Mouse (Mus musculus) stomach, embryonic 16.5 days (tissue): ENCODE measurements around the gene March9. TPM values are rescaled to one million over a fixed set of nuclear protein-coding genes. Genes with fewer than 3 reads are reported as not detected.
A peak's percentile ranks its signal among the peaks of the same experiment; 100 is the strongest.
"Not testable (repeated sequence)": the region's sequence is repeated elsewhere in the genome, so short reads cannot be mapped to it uniquely, and the experiment has no call there.

Experiments used
- ATAC-seq: fragments of 200-750 bp; cut with Nextera tagmentation; 2 replicates; pipeline ENCODE4 v1.8.0; 2017; ENCODE audit warnings: moderate number of reproducible peaks, moderate TSS enrichment; ENCODE audit not compliant: insufficient read depth, low FRiP score
- H3K27ac ChIP-seq: fragments of 300-500 bp; sonication (generic); 2 replicates; pipeline ENCODE4 v1.5.1; 2014; ENCODE audit warnings: low read length
- H3K27me3 ChIP-seq: fragments of 300-500 bp; sonication (generic); 2 replicates; pipeline ENCODE4 v1.6.1; 2014; ENCODE audit warnings: low read length, control low read depth, mixed read lengths; ENCODE audit not compliant: control insufficient read depth, insufficient read depth
- H3K36me3 ChIP-seq: fragments of 300-500 bp; sonication (generic); 2 replicates; pipeline ENCODE4 v1.6.1; 2014; ENCODE audit warnings: low read length; ENCODE audit not compliant: control insufficient read depth, insufficient read depth
- H3K4me1 ChIP-seq: fragments of 300-500 bp; sonication (generic); 2 replicates; pipeline ENCODE4 v1.6.1; 2014; ENCODE audit warnings: low read length, control low read depth, mixed read lengths; ENCODE audit not compliant: control insufficient read depth, insufficient read depth
- H3K4me2 ChIP-seq: fragments of 300-500 bp; sonication (generic); 2 replicates; pipeline ENCODE4 v1.6.1; 2014; ENCODE audit warnings: low read depth, low read length, mixed read lengths
- H3K4me3 ChIP-seq: fragments of 300-500 bp; sonication (generic); replicated peaks from 2 replicates; pipeline ENCODE4 v1.5.1; 2014; ENCODE audit warnings: mild to moderate bottlenecking, low read length
- H3K9ac ChIP-seq: fragments of 300-500 bp; sonication (generic); 2 replicates; pipeline ENCODE4 v1.6.1; 2014; ENCODE audit warnings: low read length
- H3K9me3 ChIP-seq: fragments of 300-500 bp; sonication (generic); replicated peaks from 2 replicates; pipeline ENCODE4 v1.6.1; 2016; ENCODE audit warnings: low read length, control low read depth; ENCODE audit not compliant: control insufficient read depth
- WGBS: fragments of 180-500 bp; shearing (Covaris S2); extraction: QIAGEN DNeasy Blood & Tissue Kit; methylation state at CpG from one replicate; pipeline ENCODE4 v1.1.7; 2014; 5-methylcytosine and 5-hydroxymethylcytosine counted together
- polyA plus RNA-seq: library from polyadenylated mRNA; unstranded; fragments of >200 nt; fragmentation: Nextera tagmentation; extraction: Ambion mirVana; gene quantifications from 2 replicates; pipeline ENCODE4 v1.2.1, GENCODE M21; 2015

March9 gene
- polyA plus RNA-seq, 1 experiment from 2014 or later: 0.72 TPM

DNA sequence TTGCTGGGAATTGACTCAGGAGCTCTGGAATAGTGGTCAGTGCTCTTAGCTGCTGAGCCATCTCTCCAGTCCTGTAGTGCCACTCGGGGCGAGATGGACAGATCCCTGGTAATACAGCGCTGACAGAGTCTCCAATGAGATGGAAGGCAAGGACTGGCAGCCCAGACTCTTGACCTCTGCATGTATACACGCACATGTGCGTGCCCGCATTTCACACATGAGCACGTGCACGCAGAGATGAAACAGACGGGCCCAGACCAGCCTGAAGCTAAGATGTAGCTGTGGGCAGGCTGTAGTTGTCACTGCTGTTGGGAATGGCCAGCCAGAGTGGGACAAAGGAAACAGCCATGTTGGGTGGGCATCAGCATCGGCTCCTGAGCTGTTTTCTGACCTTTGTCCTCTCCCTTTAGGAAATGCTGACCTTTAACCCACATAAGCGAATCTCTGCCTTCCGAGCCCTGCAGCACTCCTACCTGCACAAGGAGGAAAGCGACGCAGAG lies 6.6 kb upstream of the March9 start:
- no peak overlapping the region for H3K27ac ChIP-seq
- 85% methylated on average over 14 of the region's 14 CpGs for WGBS

DNA sequence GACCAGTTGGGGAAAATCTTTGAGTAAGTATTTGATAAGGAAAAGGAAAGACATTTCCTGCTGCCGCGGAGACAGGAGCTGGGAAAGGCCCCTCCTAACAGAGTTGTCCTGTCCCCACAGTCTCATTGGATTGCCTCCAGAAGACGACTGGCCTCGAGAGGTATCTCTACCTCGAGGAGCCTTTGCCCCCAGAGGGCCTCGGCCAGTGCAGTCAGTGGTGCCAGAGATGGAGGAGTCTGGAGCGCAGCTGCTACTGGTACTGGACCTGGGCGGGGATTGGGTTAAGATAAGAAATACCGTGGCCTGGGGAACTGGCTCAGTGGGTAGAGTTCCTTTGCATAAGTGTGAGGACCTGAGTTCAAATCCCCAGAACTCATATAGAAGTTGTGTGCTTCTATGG lies 6.0 kb upstream of the March9 start:
- H3K4me2 ChIP-seq: no peak overlapping the region
- 68% methylated on average over 9 of the region's 9 CpGs for WGBS
- no peak overlapping the region for H3K27ac ChIP-seq
- H3K9me3 ChIP-seq: no peaks in the 10 kb centered on the region
- H3K36me3 ChIP-seq: peaks cover 27% of the 10 kb centered on the region
- no peak overlapping the region for H3K4me3 ChIP-seq
- peaks cover 22% of the 10 kb centered on the region for H3K4me1 ChIP-seq
- no peak for ATAC-seq
- H3K27me3 ChIP-seq: no peaks in the 10 kb centered on the region
- no peak overlapping the region for H3K9ac ChIP-seq

More for the DNA sequence above, 6.6 kb upstream of the March9 start:
- Histone ChIP-seq H3K4me1 (peaks cover 27% of the 10 kb centered on the region), H3K4me2 (no peak overlapping the region), H3K27me3 (no peaks in the 10 kb centered on the region), H3K36me3 (peaks cover 27% of the 10 kb centered on the region), H3K4me3 (no peak overlapping the region), H3K9me3 (no peaks in the 10 kb centered on the region), H3K9ac (no peak overlapping the region)
- ATAC-seq: no peak

DNA sequence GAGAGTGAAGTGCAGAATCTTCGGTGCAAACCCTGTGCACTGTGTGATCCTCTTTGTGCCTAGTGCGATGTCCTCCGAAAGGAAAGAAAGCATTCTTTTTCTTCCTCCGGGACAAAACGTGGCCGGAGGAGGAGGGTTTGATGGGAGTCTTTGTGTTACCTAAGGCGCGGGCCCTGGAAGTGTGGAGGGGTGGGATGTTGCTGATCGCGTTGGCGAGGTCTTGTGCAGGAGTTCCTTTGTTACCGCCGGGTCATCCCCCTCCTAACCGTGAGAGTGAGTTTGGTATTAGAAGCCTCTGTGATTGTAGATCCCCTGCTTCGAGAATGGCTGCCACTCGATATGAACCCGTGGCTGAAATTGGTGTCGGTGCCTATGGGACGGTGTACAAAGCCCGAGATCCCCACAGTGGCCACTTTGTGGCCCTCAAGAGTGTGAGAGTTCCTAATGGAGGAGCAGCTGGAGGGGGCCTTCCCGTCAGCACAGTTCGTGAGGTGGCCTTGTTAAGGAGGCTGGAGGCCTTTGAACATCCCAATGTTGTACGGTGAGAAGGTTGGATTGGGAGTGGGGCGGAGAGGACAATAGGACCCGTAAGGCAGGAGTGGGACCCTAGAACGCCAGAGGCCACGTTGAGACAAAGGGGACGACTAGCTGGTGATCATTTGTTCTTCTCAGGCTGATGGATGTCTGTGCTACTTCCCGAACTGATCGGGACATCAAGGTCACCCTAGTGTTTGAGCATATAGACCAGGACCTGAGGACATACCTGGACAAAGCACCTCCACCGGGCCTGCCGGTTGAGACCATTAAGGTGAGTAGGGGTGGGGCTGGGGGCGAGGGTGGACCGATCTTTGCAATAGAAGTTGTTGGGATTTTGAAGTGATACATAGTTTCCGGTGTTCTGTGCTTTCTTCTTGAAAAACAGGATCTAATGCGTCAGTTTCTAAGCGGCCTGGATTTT lies 4.2 kb upstream of the March9 start:
- Histone ChIP-seq H3K9me3 (no peaks in the 10 kb centered on the region), H3K27me3 (no peaks in the 10 kb centered on the region), H3K4me1 (peaks cover 25% of the 10 kb centered on the region), H3K4me3 (peak overlapping the region; percentile 76), H3K9ac (peak overlapping the region; percentile 95), H3K27ac (peak overlapping the region; percentile 85), H3K36me3 (peaks cover 27% of the 10 kb centered on the region), H3K4me2 (peak overlapping the region; percentile 93)
- ATAC-seq: no peak
- 8% methylated on average over 37 of the region's 37 CpGs for WGBS

DNA sequence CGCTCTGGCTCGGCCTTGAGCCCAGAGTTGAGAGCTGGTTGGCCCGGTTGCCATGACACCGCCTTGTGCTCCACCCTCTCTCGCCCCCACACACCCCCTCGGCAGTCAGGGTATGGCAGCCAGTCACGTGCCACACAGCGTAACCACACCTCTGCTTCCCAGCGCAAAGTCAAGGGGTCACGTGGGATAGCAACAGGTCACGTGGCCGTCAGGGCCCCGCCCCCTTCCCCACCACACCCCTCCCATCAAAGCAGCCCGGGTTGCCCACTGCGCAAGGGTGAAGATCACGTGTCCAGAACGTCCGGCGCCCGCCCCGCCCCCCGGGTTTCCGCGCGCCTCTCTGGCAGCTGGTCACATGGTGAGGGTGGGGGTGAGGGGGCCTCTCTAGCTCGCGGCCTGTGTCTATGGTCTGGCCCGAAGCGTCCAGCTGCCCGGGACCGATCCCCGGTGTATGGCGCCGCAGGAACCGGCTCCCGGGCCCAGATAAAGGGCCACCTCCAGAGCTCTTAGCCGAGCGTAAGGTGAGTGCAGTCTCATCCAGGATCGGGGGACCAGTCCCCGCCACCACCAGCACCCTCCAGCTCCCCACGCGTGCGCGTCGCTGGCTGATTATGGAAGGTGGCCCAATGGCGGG lies 3.4 kb upstream of the March9 start, which contains the start of gene Cdk4:
Gene Cdk4, plus strand, starts transcription at position 296 of the 634 bp plus-strand sequence.
- no peaks in the 10 kb centered on the region for H3K27me3 ChIP-seq
- ATAC-seq: peak; percentile 93
- peaks cover 25% of the 10 kb centered on the region for H3K4me1 ChIP-seq
- no peaks in the 10 kb centered on the region for H3K9me3 ChIP-seq
- peak within 1 kb of the TSS; percentile 76 for H3K4me3 ChIP-seq
- peak within 1 kb of the TSS; percentile 85 for H3K27ac ChIP-seq
- peaks cover 27% of the 10 kb centered on the region for H3K36me3 ChIP-seq
- under 1% methylated on average over 46 of the region's 46 CpGs for WGBS
- H3K4me2 ChIP-seq: peak within 1 kb of the TSS; percentile 93
- H3K9ac ChIP-seq: peak within 1 kb of the TSS; percentile 95

DNA sequence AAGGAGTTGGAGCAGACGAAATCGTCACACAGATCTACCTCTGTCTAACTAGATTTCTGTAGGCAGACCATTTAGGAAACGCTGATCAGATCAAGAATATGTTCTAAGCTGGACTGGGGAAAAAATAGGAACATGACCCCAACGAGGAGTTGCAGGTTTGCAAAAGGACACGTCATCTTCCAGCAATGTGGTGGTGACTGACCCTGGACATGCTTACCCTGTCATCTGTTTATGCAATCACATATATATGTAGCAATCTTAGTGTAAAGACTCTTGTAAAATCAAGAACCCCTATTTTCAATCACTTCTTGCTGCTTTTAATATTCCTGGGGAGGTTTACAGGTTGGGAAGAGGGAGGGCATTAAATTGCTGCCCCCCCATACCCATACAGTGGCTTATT lies 2.5 kb upstream of the March9 start:
- Histone ChIP-seq H3K9me3 (no peaks in the 10 kb centered on the region), H3K27me3 (no peaks in the 10 kb centered on the region), H3K27ac (no peak overlapping the region), H3K9ac (no peak overlapping the region), H3K4me2 (peak overlapping the region; percentile 60; the same call in 1 of the 2 replicates), H3K4me3 (no peak overlapping the region), H3K4me1 (peaks cover 26% of the 10 kb centered on the region), H3K36me3 (peaks cover 26% of the 10 kb centered on the region)
- WGBS: 72% methylated on average over 5 of the region's 5 CpGs
- ATAC-seq: no peak

DNA sequence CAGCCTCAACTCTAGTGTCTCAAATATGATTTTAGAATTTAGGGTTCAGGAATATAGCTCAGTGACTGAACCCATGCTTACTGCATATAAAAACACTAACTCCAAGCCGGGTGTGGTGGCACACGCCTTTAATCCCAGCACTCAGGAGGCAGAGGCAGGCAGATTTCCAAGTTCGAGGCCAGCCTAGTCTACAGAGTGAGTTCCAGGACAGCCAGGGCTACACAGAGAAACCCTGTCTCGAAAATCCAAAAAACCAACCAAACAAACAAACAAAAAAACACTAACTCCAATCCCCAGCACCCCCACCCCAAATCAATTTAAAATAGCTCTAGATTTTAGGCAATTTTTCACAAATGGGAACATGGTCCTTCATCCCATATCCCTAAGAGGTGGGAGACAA lies 2.1 kb upstream of the March9 start:
- H3K27ac ChIP-seq, H3K27me3 ChIP-seq, H3K9ac ChIP-seq, ATAC-seq, H3K4me2 ChIP-seq, H3K9me3 ChIP-seq, H3K4me3 ChIP-seq: not testable (repeated sequence)
- Histone ChIP-seq H3K4me1 (peaks cover 26% of the 10 kb centered on the region), H3K36me3 (peaks cover 27% of the 10 kb centered on the region)
- 92% methylated on average over 4 of the region's 4 CpGs for WGBS

DNA sequence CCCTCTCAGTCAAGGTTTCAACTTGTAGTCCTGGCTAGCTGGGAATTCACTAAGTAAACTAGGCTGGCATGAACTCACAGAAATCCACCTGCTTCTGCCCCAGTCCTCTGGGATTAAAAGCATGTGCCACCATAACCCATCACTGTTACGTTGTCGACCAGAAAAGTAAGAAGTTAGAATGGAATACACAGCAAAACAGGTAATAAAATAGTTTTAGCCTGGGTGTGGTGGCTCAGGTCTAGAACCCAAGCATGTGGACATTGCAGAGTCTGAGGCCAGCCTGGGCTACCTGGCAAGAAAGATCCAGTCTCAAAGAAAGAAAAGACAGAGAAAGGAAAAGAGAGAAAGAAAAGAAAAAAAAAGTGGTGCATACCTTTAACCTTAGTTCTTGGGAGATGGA lies 1.5 kb upstream of the March9 start:
- ATAC-seq: no peak
- 81% methylated on average over 2 of the region's 2 CpGs for WGBS
- H3K9ac ChIP-seq: no peak overlapping the region
- H3K4me3 ChIP-seq: no peak overlapping the region
- H3K4me1 ChIP-seq: peaks cover 26% of the 10 kb centered on the region
- no peak overlapping the region for H3K4me2 ChIP-seq
- peaks cover 23% of the 10 kb centered on the region for H3K36me3 ChIP-seq
- H3K27me3 ChIP-seq: no peaks in the 10 kb centered on the region
- H3K27ac ChIP-seq: no peak overlapping the region
- H3K9me3 ChIP-seq: no peaks in the 10 kb centered on the region

DNA sequence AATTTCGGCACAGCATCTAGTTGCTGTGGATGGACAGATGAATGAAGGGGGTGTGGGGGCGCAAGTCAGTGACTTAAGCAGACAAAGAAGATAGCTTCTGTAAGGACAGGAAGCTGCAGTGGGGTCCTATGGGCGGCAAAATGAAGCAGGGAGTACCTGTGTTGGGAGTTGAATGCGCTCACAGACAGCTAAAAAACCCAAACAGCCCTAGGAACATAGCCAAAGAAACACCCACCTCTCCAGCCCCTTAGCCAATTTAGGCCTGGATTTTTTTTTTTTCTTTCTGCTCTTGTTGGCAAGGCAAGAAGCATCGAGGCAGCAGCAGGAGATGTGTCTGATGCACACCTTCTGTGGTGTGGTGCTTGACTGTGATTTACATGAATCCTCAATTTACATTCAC lies 1.1 kb upstream of the March9 start:
- H3K27me3 ChIP-seq: no peaks in the 10 kb centered on the region
- H3K27ac ChIP-seq: no peak overlapping the region
- H3K36me3 ChIP-seq: peaks cover 19% of the 10 kb centered on the region
- H3K4me2 ChIP-seq: no peak overlapping the region
- no peak overlapping the region for H3K9ac ChIP-seq
- 49% methylated on average over 5 of the region's 5 CpGs for WGBS
- no peaks in the 10 kb centered on the region for H3K9me3 ChIP-seq
- peaks cover 26% of the 10 kb centered on the region for H3K4me1 ChIP-seq
- H3K4me3 ChIP-seq: no peak overlapping the region
- ATAC-seq: no peak
